Mouse (Mus musculus) layer of hippocampus, adult 2 months (tissue): ENCODE measurements around the gene Spata22. TPM values are rescaled to one million over a fixed set of nuclear protein-coding genes. Genes with fewer than 3 reads are reported as not detected.
"Not testable (repeated sequence)": the region's sequence is repeated elsewhere in the genome, so short reads cannot be mapped to it uniquely, and the experiment has no call there.

Experiments used
- DNase-seq, 2 experiments: peaks; one replicate each; pipeline ENCODE4 v3.0.0; 2022; ENCODE audit warnings: low spot score in 2 of 2
- H3K27ac ChIP-seq: fragments of 200-600 bp; 2 replicates; pipeline ENCODE4 v1.8.1; 2022
- H3K4me3 ChIP-seq: fragments of 200-600 bp; 2 replicates; pipeline ENCODE4 v1.8.1; 2022; ENCODE audit warnings: mild to moderate bottlenecking
- CTCF ChIP-seq: fragments of 200-600 bp; conservative IDR thresholded peaks from 2 replicates; pipeline ENCODE4 v1.8.1; 2022; ENCODE audit warnings: antibody characterized with exemption, mild to moderate bottlenecking, moderate library complexity
- long read RNA-seq, 2 experiments: library from polyadenylated mRNA; stranded (forward); transcript quantifications; one replicate each; pipeline ENCODE4 v2.0.0; 2021; ENCODE audit warnings: borderline mapping rate in 2 of 2
- total RNA-seq, 2 experiments: library from RNA; stranded (reverse); gene quantifications; 2 replicates each; pipeline ENCODE4 v1.2.3; 2021

Gene Spata22
- not detected for total RNA-seq
- long read RNA-seq, experiment 1 = 0 reads
- long read RNA-seq, experiment 2 = 0 reads

GRCm38 (mm10) chr11:73329442-73329841 is at the start of gene Spata22, which contains the start of the genes Aspa and Gm49340:
Gene Spata22, plus strand, starts transcription at chr11:73329741.
Gene Aspa, minus strand, starts transcription at chr11:73329596.
Gene Gm49340, plus strand, starts transcription at chr11:73329741.
- no peak for TF ChIP-seq CTCF
- no peak within 1 kb of the TSS for H3K4me3 ChIP-seq
- DNase-seq = no peak
- H3K27ac ChIP-seq = no peak within 1 kb of the TSS

GRCm38 (mm10) chr11:73280710-73281109 is 48.8 kb upstream of the Spata22 start:
- Histone ChIP-seq H3K27ac (no peak overlapping the region), H3K4me3 (no peak overlapping the region)
- no peak for DNase-seq
- TF ChIP-seq CTCF = no peak

GRCm38 (mm10) chr11:73281528-73282027 is 48.0 kb upstream of the Spata22 start:
- peak; percentile 76 for TF ChIP-seq CTCF
- Histone ChIP-seq H3K4me3 (peak overlapping the region; percentile 52), H3K27ac (peak overlapping the region; percentile 85)
- DNase-seq = peak; percentile 72 to 76

GRCm38 (mm10) chr11:73283369-73283768 is 46.2 kb upstream of the Spata22 start:
- Histone ChIP-seq H3K27ac (peak overlapping the region; percentile 64), H3K4me3 (no peak overlapping the region)
- DNase-seq = no peak
- no peak for TF ChIP-seq CTCF

DNA sequence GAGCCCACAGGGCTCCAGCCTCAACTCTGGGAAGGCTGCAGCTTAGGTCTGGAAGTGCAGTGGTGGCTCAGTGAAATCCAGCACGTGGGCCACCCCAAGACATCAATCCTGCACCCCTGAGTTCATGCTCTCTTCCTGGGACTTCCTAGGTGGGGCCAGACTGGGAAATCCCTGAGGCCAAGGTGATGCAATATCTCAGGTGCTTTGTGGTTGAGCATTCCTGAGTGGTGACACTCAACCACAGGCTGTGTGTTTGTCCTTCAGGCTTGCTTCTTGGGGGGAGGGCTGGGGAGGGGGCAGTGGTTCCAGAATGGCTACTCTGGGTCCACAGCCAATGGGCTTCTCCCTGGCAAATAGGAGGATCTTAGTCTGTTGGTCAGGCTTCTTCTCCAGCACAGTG is 45.6 kb upstream of the Spata22 start:
- peak overlapping the region; percentile 64; the same call in 1 of the 2 replicates for H3K27ac ChIP-seq
- TF ChIP-seq CTCF = no peak
- DNase-seq = no peak
- no peak overlapping the region for H3K4me3 ChIP-seq

DNA sequence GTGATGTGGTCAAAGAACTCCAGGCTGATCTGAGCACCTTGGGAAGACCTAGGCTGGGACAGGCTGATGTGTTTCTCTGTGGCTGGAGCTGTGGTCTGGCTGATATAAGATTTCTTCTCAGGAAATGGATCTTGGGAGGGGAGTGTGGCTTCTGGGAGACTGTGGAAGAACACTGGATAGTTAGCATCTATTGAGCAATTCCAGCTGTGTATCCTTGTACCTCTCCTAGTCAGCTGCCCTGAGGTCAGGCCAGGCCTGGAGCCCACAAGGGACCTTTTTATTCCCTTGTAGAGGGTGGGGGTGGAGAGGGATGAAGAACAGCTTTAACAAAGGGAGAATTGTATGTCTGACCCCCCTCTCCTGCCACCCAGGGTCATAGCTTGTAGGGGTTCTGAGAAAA is 45.2 kb upstream of the Spata22 start:
- DNase-seq = no peak
- no peak for TF ChIP-seq CTCF
- H3K27ac ChIP-seq = peak overlapping the region; percentile 72; the same call in 1 of the 2 replicates
- no peak overlapping the region for H3K4me3 ChIP-seq

- H3K4me3 ChIP-seq = no peak overlapping the region
- H3K27ac ChIP-seq = peak overlapping the region; percentile 39; the same call in 1 of the 2 replicates
- TF ChIP-seq CTCF = no peak
- no peak for DNase-seq
Measured at GRCm38 (mm10) chr11:73289621-73290020, 39.9 kb upstream of the Spata22 start.

GRCm38 (mm10) chr11:73303123-73303522 is 26.4 kb upstream of the Spata22 start:
- DNase-seq = no peak
- TF ChIP-seq CTCF = no peak
- H3K4me3 ChIP-seq = no peak overlapping the region
- peak overlapping the region; percentile 72 for H3K27ac ChIP-seq

GRCm38 (mm10) chr11:73315961-73316360 is 13.6 kb upstream of the Spata22 start:
- H3K27ac ChIP-seq = no peak overlapping the region
- no peak for DNase-seq
- no peak for TF ChIP-seq CTCF
- H3K4me3 ChIP-seq = no peak overlapping the region

- not testable (repeated sequence) for H3K27ac ChIP-seq, H3K4me3 ChIP-seq, DNase-seq
Measured at GRCm38 (mm10) chr11:73318581-73318980, 11.0 kb upstream of the Spata22 start.

DNA sequence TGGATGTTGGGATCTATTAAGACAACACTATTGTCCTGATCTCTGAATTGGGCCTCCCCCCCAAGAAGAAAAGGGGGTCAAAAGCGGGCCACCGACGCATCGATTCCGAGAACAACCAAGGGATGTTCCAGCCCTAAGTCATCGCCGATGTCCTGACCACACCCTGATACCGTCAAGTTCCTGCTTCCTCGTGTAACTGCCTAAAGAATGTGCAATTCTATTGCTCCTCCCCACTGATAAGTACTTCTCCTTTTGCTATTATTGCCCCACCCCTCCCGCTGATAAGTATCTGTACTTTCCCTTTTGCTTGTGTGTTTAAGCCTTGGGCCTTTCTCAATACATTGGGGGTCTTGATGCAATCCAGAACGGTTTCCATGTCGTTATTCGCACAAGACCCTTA is 8.5 kb upstream of the Spata22 start:
- DNase-seq = not testable (repeated sequence)

GRCm38 (mm10) chr11:73323906-73324830 is 5.4 kb upstream of the Spata22 start:
- TF ChIP-seq CTCF = no peak
- no peak for DNase-seq
- Histone ChIP-seq H3K4me3 (peak overlapping the region; percentile 41), H3K27ac (peak overlapping the region; percentile 69)

More for the DNA sequence above, 8.5 kb upstream of the Spata22 start:
- H3K27ac ChIP-seq, H3K4me3 ChIP-seq: not testable (repeated sequence)

GRCm38 (mm10) chr11:73326485-73326886 is 3.1 kb upstream of the Spata22 start:
- Histone ChIP-seq H3K27ac (no peak overlapping the region; the same call in 1 of the 2 replicates), H3K4me3 (no peak overlapping the region; the same call in 1 of the 2 replicates)
- no peak for TF ChIP-seq CTCF
- no peak for DNase-seq
